Mouse (Mus musculus): Measurements from ENCODE around the gene Sec24d. TPM values are rescaled to one million over a fixed set of nuclear protein-coding genes. Genes with fewer than 3 reads are reported as not detected.
A peak's percentile ranks its signal among the peaks of the same experiment; 100 is the strongest.

Sec24d gene
- polyA plus RNA-seq, 1 experiment from 2014 or later, result 34.9 TPM

DNA sequence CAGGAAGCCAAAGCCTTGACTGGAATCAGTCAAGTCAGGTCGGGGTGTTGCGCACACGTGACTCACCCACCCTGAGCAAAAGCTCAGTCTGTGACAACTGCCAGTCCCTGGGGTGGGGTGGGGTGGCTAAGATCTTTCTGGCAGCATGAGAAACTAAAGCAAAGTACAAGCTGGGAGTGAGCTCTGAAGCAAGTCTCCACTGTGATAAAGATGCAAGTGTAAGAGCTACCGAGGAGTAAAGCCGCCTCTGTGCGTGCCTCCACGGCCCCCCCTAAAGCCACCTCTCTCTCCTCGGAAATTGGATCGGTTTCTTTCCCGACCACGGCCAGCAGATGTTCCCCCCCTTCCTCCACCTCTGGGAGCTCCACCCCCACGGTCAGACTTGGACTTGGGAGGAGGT lies 101.9 kb downstream of the Sec24d start:
- no peaks in the 10 kb centered on the region for H3K27me3 ChIP-seq (replicated peaks; ENCODE audit: insufficient read depth, low read length)
- TF ChIP-seq EP300 (IDR thresholded peaks at IDR 0.05) (no peak), CTCF (IDR thresholded peaks at IDR 0.05) (no peak)
- 0 out of 2 replicates have a peak, but pooled peaks cover 22% of the 10 kb centered on the region for H3K36me3 ChIP-seq (ENCODE audit: insufficient read depth, low read length)
- 86% methylated on average over 12 of the region's 12 CpGs for WGBS
- no peak overlapping the region for H3K27ac ChIP-seq (ENCODE audit: low read length)
- H3K9me3 ChIP-seq (ENCODE audit: low read length), result no peaks in the 10 kb centered on the region
- no peak overlapping the region for H3K4me3 ChIP-seq (ENCODE audit: low read depth, low read length)
- H3K4me2 ChIP-seq (replicated peaks; ENCODE audit: low read depth, low read length), result no peak overlapping the region
- no peaks in the 10 kb centered on the region for H3K4me1 ChIP-seq (ENCODE audit: insufficient read depth, low read depth, low read length)
- H3K9ac ChIP-seq (replicated peaks; ENCODE audit: low read depth), result no peak overlapping the region
- DNase-seq (ENCODE audit: low spot score) (no peak), ATAC-seq (no peak)

DNA sequence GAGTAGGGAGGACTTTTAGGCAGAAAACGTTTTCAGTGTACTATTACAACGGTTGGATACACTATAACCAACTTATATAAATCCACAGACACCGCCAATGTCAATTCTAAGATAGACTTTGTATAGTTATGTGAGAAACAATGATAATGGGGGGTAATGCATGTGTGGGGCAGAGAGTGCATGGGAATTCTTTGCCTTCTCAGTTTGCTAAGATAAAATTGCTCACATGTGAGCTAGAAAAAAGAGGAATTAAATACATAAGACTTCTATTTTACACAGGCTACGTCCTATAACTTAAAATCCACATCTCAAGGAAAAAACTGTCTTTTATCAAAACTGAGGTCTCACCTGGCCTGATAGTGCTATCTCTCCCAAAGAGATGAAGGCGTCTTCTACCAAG lies 103.7 kb downstream of the Sec24d start:
- 92% methylated on average over 5 of the region's 5 CpGs for WGBS
- H3K4me3 ChIP-seq (ENCODE audit: low read depth, low read length), result no peak overlapping the region
- no peak overlapping the region for H3K27ac ChIP-seq (ENCODE audit: low read length)
- H3K4me2 ChIP-seq (replicated peaks; ENCODE audit: low read depth, low read length), result no peak overlapping the region
- H3K36me3 ChIP-seq (ENCODE audit: insufficient read depth, low read length), result 0 out of 2 replicates have a peak, but pooled peaks cover 20% of the 10 kb centered on the region
- H3K9me3 ChIP-seq (ENCODE audit: low read length), result no peaks in the 10 kb centered on the region
- ATAC-seq, result no peak
- no peak overlapping the region for H3K9ac ChIP-seq (replicated peaks; ENCODE audit: low read depth)
- H3K4me1 ChIP-seq (ENCODE audit: insufficient read depth, low read depth, low read length), result no peaks in the 10 kb centered on the region
- no peaks in the 10 kb centered on the region for H3K27me3 ChIP-seq (replicated peaks; ENCODE audit: insufficient read depth, low read length)
- no peak for DNase-seq (ENCODE audit: low spot score)
- no peak for TF ChIP-seq EP300 (IDR thresholded peaks at IDR 0.05)
- no peak for TF ChIP-seq CTCF (IDR thresholded peaks at IDR 0.05)

DNA sequence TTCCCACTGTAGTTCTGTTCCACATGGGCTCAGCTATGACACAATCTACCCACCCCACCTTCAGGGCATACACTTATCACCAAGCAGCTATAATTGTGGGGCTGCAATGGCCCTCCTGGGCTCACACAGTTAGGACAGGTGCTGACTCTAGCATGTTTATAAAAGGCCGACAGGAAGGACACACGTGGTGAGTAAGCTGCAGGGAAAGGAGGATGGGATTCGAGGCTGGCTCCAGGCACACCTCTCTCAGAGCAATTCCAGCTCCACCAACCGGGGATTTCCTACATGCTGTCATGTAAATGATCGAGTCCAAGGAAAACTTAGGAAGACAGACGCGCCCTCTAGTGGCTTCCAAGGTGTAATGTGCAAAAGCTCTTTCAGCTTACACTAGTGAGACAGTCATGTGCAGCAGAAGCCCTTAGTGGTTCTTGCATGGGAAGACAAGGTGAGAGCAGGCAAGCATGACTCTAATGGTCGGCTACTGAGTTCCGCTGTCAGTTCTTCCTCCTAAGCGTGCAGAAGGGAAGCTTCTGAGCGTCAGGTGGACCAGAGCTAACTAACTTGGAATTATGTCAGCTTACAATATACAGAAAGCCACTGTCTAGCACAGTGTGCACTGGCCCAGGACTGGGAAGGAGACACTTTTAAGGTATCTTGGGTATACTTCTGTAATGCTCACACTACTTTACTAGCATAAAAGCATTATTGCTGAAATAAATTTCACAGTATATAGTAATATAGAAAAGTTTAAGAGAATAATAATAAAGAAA lies 104.7 kb downstream of the Sec24d start:
- Histone ChIP-seq H3K9ac (replicated peaks; ENCODE audit: low read depth) (no peak overlapping the region), H3K4me3 (ENCODE audit: low read depth, low read length) (no peak overlapping the region), H3K27ac (ENCODE audit: low read length) (no peak overlapping the region), H3K36me3 (ENCODE audit: insufficient read depth, low read length) (0 out of 2 replicates have a peak, but pooled peaks cover 20% of the 10 kb centered on the region), H3K4me1 (ENCODE audit: insufficient read depth, low read depth, low read length) (no peaks in the 10 kb centered on the region), H3K9me3 (ENCODE audit: low read length) (no peaks in the 10 kb centered on the region), H3K27me3 (replicated peaks; ENCODE audit: insufficient read depth, low read length) (no peaks in the 10 kb centered on the region), H3K4me2 (replicated peaks; ENCODE audit: low read depth, low read length) (no peak overlapping the region)
- 34% methylated on average over 11 of the region's 11 CpGs for WGBS
- peak; percentile 81 for TF ChIP-seq CTCF (IDR thresholded peaks at IDR 0.05)
- no peak for TF ChIP-seq EP300 (IDR thresholded peaks at IDR 0.05)
- ATAC-seq (peak; percentile 43), DNase-seq (ENCODE audit: low spot score) (peak; percentile 83)

DNA sequence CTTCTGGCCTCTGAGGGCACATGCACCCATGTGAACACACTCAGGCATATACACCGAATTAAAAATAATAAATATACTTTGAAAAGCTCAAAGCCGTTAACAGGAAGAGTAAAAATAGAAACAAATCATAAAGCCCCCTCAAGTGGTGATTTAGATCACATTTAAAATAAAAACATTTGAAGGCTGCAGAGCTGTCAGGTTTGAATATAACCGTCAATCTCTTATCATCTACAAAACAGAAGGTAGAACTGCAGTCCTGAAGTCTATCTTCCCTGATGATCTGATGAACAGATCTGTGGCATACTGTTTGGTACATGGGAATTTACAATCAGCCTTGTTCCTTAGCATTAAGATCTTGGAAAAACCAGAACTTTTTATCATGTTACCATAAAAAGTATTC lies 109.3 kb downstream of the Sec24d start:
- H3K4me3 ChIP-seq (ENCODE audit: low read depth, low read length), result no peak overlapping the region
- H3K27me3 ChIP-seq (replicated peaks; ENCODE audit: insufficient read depth, low read length), result no peaks in the 10 kb centered on the region
- no peak overlapping the region for H3K27ac ChIP-seq (ENCODE audit: low read length)
- no peaks in the 10 kb centered on the region for H3K4me1 ChIP-seq (ENCODE audit: insufficient read depth, low read depth, low read length)
- no peak overlapping the region for H3K4me2 ChIP-seq (replicated peaks; ENCODE audit: low read depth, low read length)
- DNase-seq (ENCODE audit: low spot score) (no peak), ATAC-seq (no peak)
- 91% methylated on average over 3 of the region's 3 CpGs for WGBS
- TF ChIP-seq CTCF (IDR thresholded peaks at IDR 0.05) (no peak), EP300 (IDR thresholded peaks at IDR 0.05) (no peak)
- 0 out of 2 replicates have a peak, but pooled peaks cover 6% of the 10 kb centered on the region for H3K36me3 ChIP-seq (ENCODE audit: insufficient read depth, low read length)
- H3K9me3 ChIP-seq (ENCODE audit: low read length), result no peaks in the 10 kb centered on the region
- H3K9ac ChIP-seq (replicated peaks; ENCODE audit: low read depth), result no peak overlapping the region

DNA sequence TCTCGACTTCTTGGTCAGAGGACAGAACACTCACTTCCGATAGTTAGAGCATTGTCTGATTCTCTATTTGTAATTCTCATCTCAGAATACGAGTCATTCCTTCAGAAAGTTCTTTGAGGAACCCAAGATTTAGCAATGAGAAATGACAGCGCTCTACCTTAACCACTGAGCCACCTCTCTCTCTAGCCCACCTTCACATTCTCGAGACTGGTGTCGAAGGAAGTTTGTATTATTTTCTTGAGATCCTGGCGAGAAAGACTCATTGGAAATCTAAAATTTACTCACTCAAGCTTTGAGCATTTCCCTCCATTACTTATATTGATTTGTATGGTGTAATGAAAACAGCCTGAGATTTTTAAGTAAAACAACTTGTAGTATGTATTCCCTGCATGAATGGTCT lies 117.2 kb downstream of the Sec24d start:
- H3K9ac ChIP-seq (replicated peaks; ENCODE audit: low read depth), result no peak overlapping the region
- no peaks in the 10 kb centered on the region for H3K27me3 ChIP-seq (replicated peaks; ENCODE audit: insufficient read depth, low read length)
- TF ChIP-seq CTCF (IDR thresholded peaks at IDR 0.05), result no peak
- TF ChIP-seq EP300 (IDR thresholded peaks at IDR 0.05), result no peak
- H3K4me3 ChIP-seq (ENCODE audit: low read depth, low read length), result no peak overlapping the region
- 82% methylated on average over 7 of the region's 7 CpGs for WGBS
- no peak overlapping the region for H3K4me2 ChIP-seq (replicated peaks; ENCODE audit: low read depth, low read length)
- no peak for ATAC-seq
- H3K9me3 ChIP-seq (ENCODE audit: low read length), result no peaks in the 10 kb centered on the region
- peaks cover 3% of the 10 kb centered on the region; the same call in 1 of the 2 replicates for H3K4me1 ChIP-seq (ENCODE audit: insufficient read depth, low read depth, low read length)
- no peak for DNase-seq (ENCODE audit: low spot score)
- 0 out of 2 replicates have a peak, but pooled peaks cover 5% of the 10 kb centered on the region for H3K36me3 ChIP-seq (ENCODE audit: insufficient read depth, low read length)
- no peak overlapping the region for H3K27ac ChIP-seq (ENCODE audit: low read length)

DNA sequence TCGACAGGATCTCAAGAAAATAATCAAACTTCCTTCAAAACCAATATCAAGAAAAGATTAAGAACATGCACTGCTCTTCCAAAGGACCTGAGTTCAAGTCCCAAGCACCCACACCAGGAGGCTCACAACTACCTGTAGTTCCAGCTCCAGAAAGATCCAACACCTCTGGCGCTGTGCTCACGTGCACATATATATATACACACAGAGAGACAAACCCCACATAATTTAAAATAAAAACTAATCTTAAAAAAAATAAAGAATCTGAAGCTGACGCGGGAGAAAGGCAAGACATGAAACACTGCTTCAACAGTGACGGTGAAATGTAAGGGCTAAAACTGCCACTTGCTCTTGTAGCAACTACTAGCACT lies 117.8 kb downstream of the Sec24d start:
- no peak for ATAC-seq
- 7% methylated on average over 6 of the region's 6 CpGs for WGBS

More for the DNA sequence above, 117.8 kb downstream of the Sec24d start:
- H3K4me1 ChIP-seq (ENCODE audit: insufficient read depth, low read depth, low read length), result peaks cover 3% of the 10 kb centered on the region; the same call in 1 of the 2 replicates
- H3K4me3 ChIP-seq (ENCODE audit: low read depth, low read length), result peak overlapping the region; percentile 68
- no peaks in the 10 kb centered on the region for H3K9me3 ChIP-seq (ENCODE audit: low read length)
- peak overlapping the region; percentile 55 for H3K9ac ChIP-seq (replicated peaks; ENCODE audit: low read depth)
- DNase-seq (ENCODE audit: low spot score), result no peak
- no peaks in the 10 kb centered on the region for H3K27me3 ChIP-seq (replicated peaks; ENCODE audit: insufficient read depth, low read length)
- H3K4me2 ChIP-seq (replicated peaks; ENCODE audit: low read depth, low read length), result peak overlapping the region; percentile 63
- H3K27ac ChIP-seq (ENCODE audit: low read length), result peak overlapping the region; percentile 87
- H3K36me3 ChIP-seq (ENCODE audit: insufficient read depth, low read length), result 0 out of 2 replicates have a peak, but pooled peaks cover 5% of the 10 kb centered on the region
- TF ChIP-seq EP300 (IDR thresholded peaks at IDR 0.05) (no peak), CTCF (IDR thresholded peaks at IDR 0.05) (no peak)

Measured in lung, postnatal 0 days (tissue).